Mouse (Mus musculus) liver, embryonic 14.5 days (tissue): ENCODE measurements around the gene G6pdx. TPM values are rescaled to one million over a fixed set of nuclear protein-coding genes. Genes with fewer than 3 reads are reported as not detected.

Experiments
- ATAC-seq: fragments of 200-750 bp; cut with Nextera tagmentation; 2 replicates; pipeline ENCODE4 v1.8.0; 2017; ENCODE audit warnings: moderate number of reproducible peaks, mild to moderate bottlenecking, moderate library complexity; ENCODE audit not compliant: insufficient read depth
- DNase-seq, 3 experiments: peaks; one replicate each; pipeline ENCODE4 v3.0.0-alpha.2; 2012 to 2013; ENCODE audit warnings: low read depth in 3 of 3, low spot score in 3 of 3
- H3K27ac ChIP-seq: fragments of 300-500 bp; sonication (generic); 2 replicates; pipeline ENCODE4 v1.5.1; 2014; ENCODE audit warnings: moderate library complexity, mild to moderate bottlenecking, control low read depth, inconsistent platforms
- H3K27me3 ChIP-seq: fragments of 300-500 bp; sonication (generic); 2 replicates; pipeline ENCODE4 v1.6.1; 2014; ENCODE audit warnings: mild to moderate bottlenecking, low read length, moderate library complexity; ENCODE audit not compliant: control insufficient read depth, insufficient read depth
- H3K36me3 ChIP-seq: fragments of 300-500 bp; sonication (generic); replicated peaks from 2 replicates; pipeline ENCODE4 v1.6.1; 2014; ENCODE audit warnings: low read depth; ENCODE audit not compliant: control insufficient read depth, insufficient read depth
- H3K4me1 ChIP-seq, 2 experiments: fragments of 200-500 bp in 1 of 2; fragments of 300-500 bp in 1 of 2; sonication (generic) in 1 of 2; replicated peaks; 2 replicates each; pipeline ENCODE4 v1.6.1; 2012 to 2014; ENCODE audit warnings: antibody characterized with exemption in 1 of 2, inconsistent platforms in 1 of 2, low read length in 1 of 2; ENCODE audit not compliant: control insufficient read depth in 2 of 2, insufficient read depth in 2 of 2
- H3K4me2 ChIP-seq: fragments of 300-500 bp; sonication (generic); 2 replicates; pipeline ENCODE4 v1.6.1; 2014; ENCODE audit warnings: low read depth, mild to moderate bottlenecking, control low read depth, moderate library complexity
- H3K4me3 ChIP-seq, 2 experiments: fragments of 200-500 bp in 1 of 2; fragments of 300-500 bp in 1 of 2; sonication (generic) in 1 of 2; 2 replicates each; pipeline ENCODE4 v1.5.1; 2012 to 2014; ENCODE audit warnings: low read depth in 2 of 2, low read length in 2 of 2, mild to moderate bottlenecking in 2 of 2, control low read depth in 1 of 2, inconsistent platforms in 1 of 2, moderate library complexity in 1 of 2; ENCODE audit not compliant: insufficient read depth in 1 of 2
- H3K9ac ChIP-seq: fragments of 300-500 bp; sonication (generic); replicated peaks from 2 replicates; pipeline ENCODE4 v1.6.1; 2014; ENCODE audit warnings: mild to moderate bottlenecking, control low read depth, moderate library complexity
- H3K9me3 ChIP-seq: fragments of 300-500 bp; sonication (generic); 2 replicates; pipeline ENCODE4 v1.6.1; 2016; ENCODE audit warnings: low read length, mixed read lengths; ENCODE audit not compliant: control insufficient read depth
- CTCF ChIP-seq: IDR thresholded peaks from 2 replicates; pipeline ENCODE4 v1.5.1; 2016; ENCODE audit warnings: antibody characterized with exemption, low read depth, control low read depth
- EP300 ChIP-seq: IDR thresholded peaks from 2 replicates; pipeline ENCODE4 v1.6.1; 2016; ENCODE audit warnings: antibody characterized with exemption, low read depth
- WGBS: fragments of 180-500 bp; shearing (Covaris S2); extraction: QIAGEN DNeasy Blood & Tissue Kit; methylation state at CpG from one replicate; pipeline ENCODE4 v1.1.7; 2014; ENCODE audit not compliant: insufficient replicate concordance; 5-methylcytosine and 5-hydroxymethylcytosine counted together
- polyA plus RNA-seq, 2 experiments: library from polyadenylated mRNA; depleted of rRNA in 1 of 2; stranded (reverse) in 1 of 2; unstranded in 1 of 2; fragments of >200 nt; fragmentation: Nextera tagmentation in 1 of 2; extraction: Ambion mirVana in 1 of 2; gene quantifications; 2 replicates each; pipeline versions ENCODE4 v1.2.1 to v1.2.3; 2012 to 2014

The G6pdx gene
- polyA plus RNA-seq, 2 experiments = 28.7 to 44.7 TPM

- ATAC-seq (peak; percentile 35; the same call in 1 of the 2 replicates), DNase-seq (peak in 1 of 3 experiments; percentile 47)
- Histone ChIP-seq H3K4me3 (no peak overlapping the region), H3K27ac (no peak overlapping the region), H3K4me2 (no peak overlapping the region), H3K36me3 (no peaks in the 10 kb centered on the region), H3K4me1 (no peaks in the 10 kb centered on the region), H3K9me3 (no peaks in the 10 kb centered on the region), H3K9ac (no peak overlapping the region), H3K27me3 (no peaks in the 10 kb centered on the region)
- TF ChIP-seq EP300 (no peak), CTCF (peak; percentile 91)
Measured at GRCm38 (mm10) chrX:74413377-74413776, 15.6 kb downstream of the G6pdx start.

GRCm38 (mm10) chrX:74408340-74408739 is 20.7 kb downstream of the G6pdx start:
- no peak overlapping the region for H3K9ac ChIP-seq
- no peak for DNase-seq
- H3K27ac ChIP-seq = no peak overlapping the region
- 33% methylated on average over 2 of the region's 2 CpGs for WGBS
- no peaks in the 10 kb centered on the region for H3K36me3 ChIP-seq
- no peak overlapping the region for H3K4me3 ChIP-seq
- no peaks in the 10 kb centered on the region for H3K9me3 ChIP-seq
- H3K4me2 ChIP-seq = no peak overlapping the region
- TF ChIP-seq EP300 (no peak), CTCF (no peak)
- ATAC-seq = no peak
- no peaks in the 10 kb centered on the region for H3K4me1 ChIP-seq
- no peaks in the 10 kb centered on the region for H3K27me3 ChIP-seq

- 62% methylated on average over 3 of the region's 3 CpGs for WGBS
- Histone ChIP-seq H3K36me3 (no peaks in the 10 kb centered on the region), H3K4me3 (no peak overlapping the region), H3K4me1 (no peaks in the 10 kb centered on the region), H3K27me3 (no peaks in the 10 kb centered on the region), H3K27ac (no peak overlapping the region), H3K9ac (no peak overlapping the region), H3K4me2 (no peak overlapping the region), H3K9me3 (no peaks in the 10 kb centered on the region)
- TF ChIP-seq EP300 (no peak), CTCF (no peak)
- ATAC-seq (no peak), DNase-seq (no peak)
Measured at GRCm38 (mm10) chrX:74400136-74400535, 28.9 kb downstream of the G6pdx start.

GRCm38 (mm10) chrX:74392535-74393443 is 36.2 kb downstream of the G6pdx start, which contains the start of the genes Fam3a and Ikbkg:
Gene Fam3a (minus strand): TSS chrX:74393272.
Gene Ikbkg (plus strand): TSS chrX:74393290.
- peak within 1 kb of the TSS; percentile 58 to 74 for H3K4me3 ChIP-seq
- H3K9ac ChIP-seq = peak within 1 kb of the TSS; percentile 79
- peak within 1 kb of the TSS; percentile 83 for H3K27ac ChIP-seq
- no peaks in the 10 kb centered on the region for H3K27me3 ChIP-seq
- peak; percentile 81 to 86 (median 82) for DNase-seq
- peak; percentile 100 for ATAC-seq
- H3K36me3 ChIP-seq = no peaks in the 10 kb centered on the region
- TF ChIP-seq EP300 (peak; percentile 49), CTCF (peak; percentile 87)
- 15% methylated on average over 30 of the region's 30 CpGs for WGBS
- peak within 1 kb of the TSS; percentile 65 for H3K4me2 ChIP-seq
- H3K4me1 ChIP-seq = peaks cover 7 to 15% of the 10 kb centered on the region in 2 experiments; a peak in 3 of 4 replicates
- H3K9me3 ChIP-seq = no peaks in the 10 kb centered on the region

- H3K9me3 ChIP-seq = no peaks in the 10 kb centered on the region
- H3K36me3 ChIP-seq = no peaks in the 10 kb centered on the region
- H3K27me3 ChIP-seq = no peaks in the 10 kb centered on the region
- H3K4me1 ChIP-seq = peaks cover 15 to 33% of the 10 kb centered on the region in 2 experiments; a peak in 3 of 4 replicates
- H3K4me2 ChIP-seq = no peak overlapping the region
- TF ChIP-seq CTCF (no peak), EP300 (peak; percentile 70)
- DNase-seq (peak in 1 of 3 experiments; percentile 31), ATAC-seq (peak; percentile 25; the same call in 1 of the 2 replicates)
- no peak overlapping the region for H3K9ac ChIP-seq
- no peak overlapping the region for H3K4me3 ChIP-seq
- H3K27ac ChIP-seq = peak overlapping the region; percentile 46
Measured at GRCm38 (mm10) chrX:74388153-74388552, 40.8 kb downstream of the G6pdx start.
